Comparison of ENCODE assay signal across 8 mouse cellular contexts in genomic region chr11:95310007-95310647, GRCm38 (mm10). TPM values are rescaled to one million over a fixed set of nuclear protein-coding genes. Genes with fewer than 3 reads are reported as not detected.
DNase-seq lines count a peak whose midpoint lies in the region; ATAC-seq and TF ChIP-seq lines count a peak whose summit lies in the region.

Kat7 (minus strand) TSS chr11:95310246.

- H3K4me3 ChIP-seq in embryonic facial prominence, embryonic 14.5 days (ENCODE audit: low read depth, low read length): peak within 1 kb of the TSS; percentile 80
- peak within 1 kb of the TSS; percentile 98 for H3K4me3 ChIP-seq in heart, adult 2 months
- peak within 1 kb of the TSS; percentile 90 for H3K4me3 ChIP-seq in limb, embryonic 13.5 days
- peak within 1 kb of the TSS; percentile 71 for H3K4me3 ChIP-seq in midbrain, embryonic 16.5 days (ENCODE audit: low read depth, low read length)

- H3K4me1 ChIP-seq in embryonic facial prominence, embryonic 14.5 days (ENCODE audit: control insufficient read depth, insufficient read depth, low read length): peaks cover 18% of the 10 kb centered on the region
- peaks cover 4% of the 10 kb centered on the region for H3K4me1 ChIP-seq in heart, adult 2 months (ENCODE audit: control insufficient read depth, insufficient read depth, low read length)
- peaks cover 23% of the 10 kb centered on the region for H3K4me1 ChIP-seq in limb, embryonic 13.5 days
- peaks cover 20% of the 10 kb centered on the region for H3K4me1 ChIP-seq in midbrain, embryonic 16.5 days (ENCODE audit: control insufficient read depth, insufficient read depth, low read length)

- TF ChIP-seq CTCF in heart, adult 2 months (IDR thresholded peaks at IDR 0.05): no peak

- no peaks in the 10 kb centered on the region for H3K27me3 ChIP-seq in embryonic facial prominence, embryonic 14.5 days (replicated peaks; ENCODE audit: control insufficient read depth, insufficient read depth, low read length)
- no peaks in the 10 kb centered on the region for H3K27me3 ChIP-seq in heart, adult 2 months (ENCODE audit: control insufficient read depth, insufficient read depth, low read length)
- H3K27me3 ChIP-seq in limb, embryonic 13.5 days: no peaks in the 10 kb centered on the region
- no peaks in the 10 kb centered on the region for H3K27me3 ChIP-seq in midbrain, embryonic 16.5 days (ENCODE audit: control insufficient read depth, insufficient read depth, low read depth, low read length)

- peak; percentile 100 for DNase-seq in 3T3-L1 (ENCODE audit: low read depth, low spot score)
- peak; percentile 68 to 94 for DNase-seq in adrenal gland, postnatal 4 days (ENCODE audit: low spot score in 2 of 2)
- DNase-seq in embryonic facial prominence, embryonic 14.5 days (ENCODE audit: low spot score): peak; percentile 100
- peak; percentile 95 to 99 for DNase-seq in heart, adult 2 months
- peak; percentile 99 for DNase-seq in kidney, adult 8-10 months
- peak; percentile 87 to 91 for DNase-seq in spleen, postnatal 14 days (ENCODE audit: low spot score in 2 of 2)

- peaks cover 13% of the 10 kb centered on the region for H3K36me3 ChIP-seq in embryonic facial prominence, embryonic 14.5 days (ENCODE audit: control insufficient read depth, insufficient read depth, low read length)
- H3K36me3 ChIP-seq in heart, adult 2 months (ENCODE audit: control insufficient read depth, insufficient read depth, low read length): no peaks in the 10 kb centered on the region; the same call in 1 of the 2 replicates
- peaks cover 10% of the 10 kb centered on the region for H3K36me3 ChIP-seq in limb, embryonic 13.5 days
- H3K36me3 ChIP-seq in midbrain, embryonic 16.5 days (ENCODE audit: control insufficient read depth, insufficient read depth, low read length): peaks cover 6% of the 10 kb centered on the region; the same call in 1 of the 2 replicates

- peak within 1 kb of the TSS; percentile 86 for H3K4me2 ChIP-seq in embryonic facial prominence, embryonic 14.5 days (ENCODE audit: low read depth, low read length)
- peak within 1 kb of the TSS; percentile 80 for H3K4me2 ChIP-seq in limb, embryonic 13.5 days (replicated peaks)
- H3K4me2 ChIP-seq in midbrain, embryonic 16.5 days (ENCODE audit: low read length): peak within 1 kb of the TSS; percentile 85

- H3K79me2 ChIP-seq in heart, adult 2 months (replicated peaks; ENCODE audit: control insufficient read depth, insufficient read depth, low read length): peaks cover 3% of the 10 kb centered on the region; the same call in 1 of the 2 replicates

- peak within 1 kb of the TSS; percentile 97 for H3K27ac ChIP-seq in embryonic facial prominence, embryonic 14.5 days (replicated peaks; ENCODE audit: low read depth, low read length)
- H3K27ac ChIP-seq in heart, adult 2 months: peak within 1 kb of the TSS; percentile 99
- H3K27ac ChIP-seq in limb, embryonic 13.5 days: peak within 1 kb of the TSS; percentile 98
- peak within 1 kb of the TSS; percentile 93 for H3K27ac ChIP-seq in midbrain, embryonic 16.5 days (ENCODE audit: low read length)

- peak; percentile 78 for TF ChIP-seq POLR2A in heart, adult 2 months (IDR thresholded peaks at IDR 0.05; ENCODE audit: insufficient read depth, low read depth, low read length)

- H3K9ac ChIP-seq in embryonic facial prominence, embryonic 14.5 days (ENCODE audit: low read depth, low read length): peak within 1 kb of the TSS; percentile 96
- peak within 1 kb of the TSS; percentile 94 for H3K9ac ChIP-seq in heart, adult 2 months (ENCODE audit: low read depth, low read length)
- H3K9ac ChIP-seq in limb, embryonic 13.5 days: peak within 1 kb of the TSS; percentile 97
- peak within 1 kb of the TSS; percentile 82 for H3K9ac ChIP-seq in midbrain, embryonic 16.5 days (ENCODE audit: low read depth, low read length)

- no peaks in the 10 kb centered on the region for H3K9me3 ChIP-seq in embryonic facial prominence, embryonic 14.5 days (ENCODE audit: control insufficient read depth, low read length)
- H3K9me3 ChIP-seq in limb, embryonic 13.5 days: no peaks in the 10 kb centered on the region
- no peaks in the 10 kb centered on the region for H3K9me3 ChIP-seq in midbrain, embryonic 16.5 days (replicated peaks; ENCODE audit: control insufficient read depth, low read length, poor library complexity, severe bottlenecking)

- peak; percentile 94 for ATAC-seq in embryonic facial prominence, embryonic 14.5 days (ENCODE audit: low read depth)
- peak; percentile 93 for ATAC-seq in limb, embryonic 13.5 days (ENCODE audit: low FRiP score, low read depth)
- peak; percentile 94 for ATAC-seq in midbrain, embryonic 16.5 days

- whole genome bisulfite sequencing in embryonic facial prominence, embryonic 14.5 days: under 1% methylated on average over 40 of the region's 42 CpGs
- WGBS in heart, adult 2 months: under 1% methylated on average over 42 of the region's 42 CpGs
- under 1% methylated on average over 42 of the region's 42 CpGs for WGBS in limb, embryonic 13.5 days
- WGBS in midbrain, embryonic 16.5 days: under 1% methylated on average over 42 of the region's 42 CpGs

- TF ChIP-seq EP300 in heart, adult 2 months (IDR thresholded peaks at IDR 0.05; ENCODE audit: insufficient read depth, low read depth, low read length): peak; percentile 73; the same call in 1 of the 2 replicates

- intact Hi-C loops in heart, adult 2 months (cut with DNase I): loop anchor here (2.0 to 5.0 kb wide), 3 partner anchors 27 to 75 kb away; partner anchors contain the start of genes Fam117a and Slc35b1

RNA-seq across cellular contexts. Expression of gene Kat7, which starts in this region (rescaled TPM):
- total RNA-seq in adrenal gland, postnatal 4 days (2021): 10 to 100 TPM; 77.8 to 80.3 TPM
- 57.9 and 66.5 TPM in 2 replicates for polyA plus RNA-seq in embryonic facial prominence, embryonic 14.5 days (2014; fragmentation: Nextera tagmentation; extraction: Ambion mirVana)
- total RNA-seq in heart, adult 2 months (2021): 10 to 100 TPM; 25.9 to 28.6 TPM
- polyA plus RNA-seq in heart, adult 2 months (2012; rRNA removed): 19.8 and 31.4 TPM in 2 replicates
- polyA plus RNA-seq in limb, embryonic 13.5 days (2015; fragmentation: Nextera tagmentation; extraction: Ambion mirVana): 68.4 and 71.9 TPM in 2 replicates
- 65.8 and 69.1 TPM in 2 replicates for polyA plus RNA-seq in midbrain, embryonic 16.5 days (2015; fragmentation: Nextera tagmentation; extraction: Ambion mirVana)

Comparison
In these comparisons a context has a peak if more than half of its experiments do, and no peak if none do; other contexts are left out.
1. Peak in every context shown above with its lines: DNase-seq, ATAC-seq, H3K4me3 ChIP-seq and H3K27ac ChIP-seq.